Mouse (Mus musculus) right cerebral cortex, postnatal 36 days (tissue): ENCODE data around the gene Eef1a1.

Source experiments
- DNase-seq, 2 experiments: peaks; one replicate each; pipeline ENCODE4 v3.0.0; 2022; ENCODE audit warnings: low spot score in 2 of 2, mixed read lengths in 1 of 2

Eef1a1 gene

GRCm38 (mm10) chr9:78477021-78477551, 11.9 kb downstream of the Eef1a1 start:
- DNase-seq: no peak

GRCm38 (mm10) chr9:78476531-78477020, 12.4 kb downstream of the Eef1a1 start:
- DNase-seq: no peak

GRCm38 (mm10) chr9:78475873-78476272, 13.1 kb downstream of the Eef1a1 start:
- no peak for DNase-seq

- no peak for DNase-seq
Measured at GRCm38 (mm10) chr9:78475383-78475780, 13.6 kb downstream of the Eef1a1 start.

GRCm38 (mm10) chr9:78474771-78475382, 14.1 kb downstream of the Eef1a1 start:
- no peak for DNase-seq

- DNase-seq: no peak
Measured at GRCm38 (mm10) chr9:78474270-78474669, 14.7 kb downstream of the Eef1a1 start.

- no peak for DNase-seq
Measured at GRCm38 (mm10) chr9:78473588-78473987, 15.4 kb downstream of the Eef1a1 start.

GRCm38 (mm10) chr9:78465725-78466124, 23.2 kb downstream of the Eef1a1 start:
- no peak for DNase-seq

GRCm38 (mm10) chr9:78463337-78463736, 25.6 kb downstream of the Eef1a1 start:
- no peak for DNase-seq

GRCm38 (mm10) chr9:78457026-78457425, 31.9 kb downstream of the Eef1a1 start:
- no peak for DNase-seq

GRCm38 (mm10) chr9:78451382-78451781, 37.6 kb downstream of the Eef1a1 start:
- DNase-seq: no peak

GRCm38 (mm10) chr9:78450404-78450803, 38.5 kb downstream of the Eef1a1 start:
- no peak for DNase-seq

GRCm38 (mm10) chr9:78447973-78448873, 40.7 kb downstream of the Eef1a1 start, which contains the start of the genes Mto1 and Gm17324:
TSS of gene Mto1 (plus strand) at chr9:78448208.
TSS of gene Gm17324 (minus strand) at chr9:78448786.
- DNase-seq: peak; percentile 80 to 81

- no peak for DNase-seq
Measured at GRCm38 (mm10) chr9:78447606-78447972, 41.4 kb downstream of the Eef1a1 start.

GRCm38 (mm10) chr9:78442579-78443392, 46.2 kb downstream of the Eef1a1 start, which contains the start of gene Cgas:
TSS of gene Cgas (minus strand) at chr9:78443237.
- DNase-seq: no peak

GRCm38 (mm10) chr9:78442237-78442578, 46.7 kb downstream of the Eef1a1 start:
- no peak for DNase-seq

GRCm38 (mm10) chr9:78439426-78439825, 49.5 kb downstream of the Eef1a1 start:
- DNase-seq: no peak

- no peak for DNase-seq
Measured at GRCm38 (mm10) chr9:78432471-78432870, 56.5 kb downstream of the Eef1a1 start.

GRCm38 (mm10) chr9:78430486-78430885, 58.5 kb downstream of the Eef1a1 start:
- DNase-seq: no peak

- DNase-seq: no peak
Measured at GRCm38 (mm10) chr9:78429551-78429950, 59.4 kb downstream of the Eef1a1 start.

GRCm38 (mm10) chr9:78428870-78429432, 60.0 kb downstream of the Eef1a1 start:
- no peak for DNase-seq
